Mouse (Mus musculus): ENCODE results near the gene Sult1a1.
"Not testable (repeated sequence)": the region's sequence is repeated elsewhere in the genome, so short reads cannot be mapped to it uniquely, and the experiment has no call there.

Gene Sult1a1

GRCm38 (mm10) chr7:126696303-126696702, 20.1 kb upstream of the Sult1a1 start:
- no peak for DNase-seq

GRCm38 (mm10) chr7:126695631-126696207, 19.5 kb upstream of the Sult1a1 start, which contains the start of gene Slx1b:
TSS of gene Slx1b (minus strand) at chr7:126695784.
- DNase-seq: peak; percentile 97

- DNase-seq: peak; percentile 76
Observed at GRCm38 (mm10) chr7:126695210-126695611, 19.0 kb upstream of the Sult1a1 start, which contains the start of gene Bola2. TSS of gene Bola2 (plus strand) at chr7:126695401.

DNA sequence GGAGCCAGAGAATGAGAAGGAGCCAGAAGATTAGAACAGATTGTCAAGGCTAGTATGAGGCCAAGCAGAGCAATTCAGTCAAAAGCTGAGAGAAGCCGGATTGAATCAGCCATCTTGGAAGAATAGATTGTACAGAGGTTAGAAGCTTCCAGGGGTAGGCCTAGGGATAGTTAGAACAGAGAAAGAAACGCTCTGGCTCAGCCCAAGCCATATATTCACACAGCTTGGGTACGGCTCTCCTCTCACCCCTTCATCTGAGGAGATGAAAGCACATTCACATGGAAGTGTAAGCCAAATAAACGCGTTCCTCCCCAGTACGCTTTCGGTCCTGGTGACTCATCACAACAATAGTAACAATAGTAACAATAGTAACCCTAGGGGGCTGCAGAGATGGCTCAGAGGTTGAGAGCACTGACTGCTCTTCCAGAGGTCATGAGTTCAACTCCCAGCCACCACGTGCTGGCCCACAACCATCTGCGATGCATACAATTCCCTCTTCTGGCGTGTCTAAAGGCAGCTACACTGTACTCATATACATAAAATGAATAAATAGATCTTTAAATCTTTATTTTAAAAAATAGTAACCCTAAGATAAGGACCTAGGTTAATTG, 18.3 kb upstream of the Sult1a1 start:
- peak; percentile 1 for DNase-seq

DNA sequence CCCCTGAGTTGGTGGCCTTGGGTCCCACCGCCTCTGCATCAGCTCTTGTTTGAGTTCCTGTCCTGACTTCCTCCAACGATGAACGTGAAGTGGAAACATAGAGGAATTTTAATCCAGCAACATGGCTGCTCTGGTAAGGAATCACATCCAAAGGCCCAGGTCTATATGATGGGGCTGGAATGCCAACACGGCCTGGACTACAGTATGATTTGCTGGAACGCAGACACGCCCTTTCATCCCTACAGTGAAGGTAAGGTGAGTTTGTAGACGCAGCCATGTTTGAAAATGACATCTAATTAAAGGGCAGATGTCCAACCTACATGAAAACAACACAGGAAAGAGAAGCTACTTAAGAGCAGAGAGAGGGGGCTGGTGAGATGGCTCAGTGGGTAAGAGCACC, 17.5 kb upstream of the Sult1a1 start:
- DNase-seq: no peak

DNA sequence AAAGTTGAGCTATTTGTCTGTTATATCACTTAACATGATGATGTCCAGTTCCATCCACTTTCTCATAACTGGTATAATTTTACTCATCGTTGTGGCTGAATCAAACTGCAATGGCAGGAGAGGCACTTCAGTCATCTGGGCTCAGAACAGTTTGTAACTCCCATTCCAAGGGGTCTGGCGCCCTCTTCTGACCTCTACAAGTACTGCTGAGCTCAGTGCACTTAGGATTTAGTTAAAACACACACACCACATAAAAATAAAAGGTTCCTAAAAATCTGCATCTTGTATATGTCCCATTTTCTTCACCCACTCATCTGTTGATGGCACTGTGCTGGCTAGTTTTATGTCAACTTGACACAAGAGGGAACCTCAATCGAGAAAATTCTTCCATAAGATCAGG, 17.0 kb upstream of the Sult1a1 start:
- peak; percentile 94 for DNase-seq

DNA sequence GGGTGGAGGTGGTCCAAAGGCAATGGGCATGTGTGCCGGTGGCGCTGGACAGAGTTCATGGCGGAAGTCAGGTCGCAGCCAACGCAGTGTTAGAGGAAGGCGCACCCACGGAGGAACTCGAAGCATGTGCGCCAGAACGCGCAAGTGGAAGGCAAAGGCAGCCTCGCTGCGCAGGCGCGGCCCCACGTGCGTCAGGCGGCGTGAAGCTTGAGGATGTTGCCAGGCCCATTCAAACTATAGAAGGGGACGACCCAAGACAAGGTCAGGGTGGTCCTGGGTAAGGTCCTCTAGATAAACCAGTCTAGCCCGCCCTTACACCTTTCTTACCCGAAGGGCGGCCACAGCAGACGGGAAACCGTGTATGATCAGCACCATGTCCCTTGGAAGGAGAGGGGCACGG, 16.2 kb upstream of the Sult1a1 start:
- DNase-seq: no peak

DNA sequence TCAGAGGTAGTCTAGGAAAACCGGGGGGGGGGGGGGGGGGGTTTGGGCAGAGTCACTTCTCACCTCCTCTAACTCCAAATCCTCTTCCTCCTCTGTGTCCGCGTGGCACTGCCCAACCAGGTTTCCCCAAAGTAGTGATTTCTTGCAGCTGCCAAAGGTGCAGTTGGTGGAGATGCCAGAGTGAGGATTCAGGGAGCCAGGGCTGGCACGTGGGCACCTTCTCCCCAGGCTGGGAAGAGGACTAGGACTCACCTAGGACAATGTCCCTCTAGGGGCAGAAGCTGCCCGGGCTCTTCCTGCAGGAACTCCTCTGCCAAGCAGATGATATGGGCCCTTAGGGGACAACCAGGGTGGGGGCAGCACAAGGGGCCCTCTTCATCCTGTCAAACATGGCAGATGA, 15.4 kb upstream of the Sult1a1 start:
- no peak for DNase-seq

DNA sequence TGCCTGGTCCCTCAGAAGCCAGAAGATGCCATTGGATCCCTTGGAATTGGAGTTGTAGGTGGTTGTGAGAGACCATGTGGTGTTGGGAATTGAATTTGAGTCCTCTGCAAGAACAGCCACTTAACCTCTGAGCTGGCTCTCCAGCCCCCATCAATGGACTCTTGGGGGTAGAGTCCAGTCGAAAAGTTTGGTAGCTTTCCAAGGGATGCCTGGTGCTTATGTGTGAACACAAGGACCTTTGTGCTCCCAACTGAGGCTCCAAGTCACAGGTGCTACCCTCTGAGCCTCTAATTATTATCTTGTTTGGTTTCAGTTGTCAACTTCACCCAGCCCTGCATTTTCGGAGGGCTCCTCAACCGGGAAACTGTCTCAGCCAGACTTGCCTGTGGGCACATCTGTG, 14.5 kb upstream of the Sult1a1 start:
- DNase-seq: no peak

GRCm38 (mm10) chr7:126689021-126689420, 12.8 kb upstream of the Sult1a1 start:
- DNase-seq: no peak

GRCm38 (mm10) chr7:126688156-126688555, 11.9 kb upstream of the Sult1a1 start:
- not testable (repeated sequence) for DNase-seq

- DNase-seq: no peak
Observed at GRCm38 (mm10) chr7:126681221-126681620, 5.0 kb upstream of the Sult1a1 start.

GRCm38 (mm10) chr7:126679683-126680082, 3.5 kb upstream of the Sult1a1 start:
- DNase-seq: no peak

DNA sequence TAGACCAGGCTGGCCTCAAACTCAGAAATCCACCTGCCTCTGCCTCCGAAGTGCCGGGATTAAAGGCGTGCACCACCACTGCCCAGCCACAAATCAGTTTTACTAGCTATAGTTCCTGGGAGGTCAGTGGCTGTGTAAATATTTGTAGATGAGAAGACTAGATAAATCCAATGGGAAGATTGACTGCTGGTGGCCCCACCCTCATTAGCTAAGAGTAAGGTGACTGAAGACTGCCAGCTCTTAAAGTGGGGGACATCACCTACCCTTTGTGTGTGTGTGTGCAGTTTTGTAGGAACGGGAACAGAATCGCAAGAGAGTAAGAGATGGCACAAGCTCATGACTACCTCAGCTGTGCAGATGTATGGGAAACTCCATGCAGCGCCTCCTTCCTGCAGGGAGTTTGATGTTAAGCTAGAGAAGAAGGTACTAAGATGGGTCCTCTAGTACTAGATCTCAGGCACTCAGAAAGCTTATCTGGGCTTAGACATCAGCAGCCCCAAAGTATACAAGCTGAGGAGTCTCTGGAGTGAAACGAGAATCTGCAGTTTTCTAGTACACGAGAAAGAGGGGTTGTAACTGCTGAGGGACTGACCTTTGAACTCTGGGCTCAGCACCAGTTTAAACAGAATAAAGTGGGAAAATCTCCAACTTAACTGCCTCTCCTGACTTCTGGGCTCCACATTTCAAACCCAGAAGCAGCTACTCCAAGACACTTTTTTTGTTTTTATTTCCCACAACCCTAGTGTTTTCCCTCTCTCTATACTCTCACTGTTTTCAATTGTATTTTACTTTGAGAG, 2.5 kb upstream of the Sult1a1 start:
- no peak for DNase-seq

- no peak for DNase-seq
Observed at GRCm38 (mm10) chr7:126676631-126677220, 494 bp upstream of the Sult1a1 start.

DNA sequence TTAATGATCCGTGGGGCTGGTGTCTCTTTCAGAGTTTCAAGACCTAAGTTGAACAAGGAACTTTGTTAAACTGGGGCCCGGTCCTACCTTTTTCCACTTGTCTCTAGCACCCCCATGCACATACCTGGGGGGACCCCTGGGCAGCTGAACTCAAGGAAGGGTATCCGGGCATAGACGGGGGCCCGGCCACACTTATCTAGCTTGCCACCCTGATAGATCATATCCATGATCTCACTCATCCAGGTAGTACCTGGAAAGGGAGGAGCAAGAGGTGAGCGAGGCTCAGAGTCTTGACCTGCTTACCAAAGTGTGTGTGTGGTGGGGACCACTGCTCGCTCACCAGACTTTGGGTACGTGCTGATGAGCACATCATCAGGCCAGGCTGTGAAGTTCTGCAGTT, 1.1 kb downstream of the Sult1a1 start:
- no peak for DNase-seq

GRCm38 (mm10) chr7:126672111-126672510, 4.1 kb downstream of the Sult1a1 start:
- no peak for DNase-seq

DNA sequence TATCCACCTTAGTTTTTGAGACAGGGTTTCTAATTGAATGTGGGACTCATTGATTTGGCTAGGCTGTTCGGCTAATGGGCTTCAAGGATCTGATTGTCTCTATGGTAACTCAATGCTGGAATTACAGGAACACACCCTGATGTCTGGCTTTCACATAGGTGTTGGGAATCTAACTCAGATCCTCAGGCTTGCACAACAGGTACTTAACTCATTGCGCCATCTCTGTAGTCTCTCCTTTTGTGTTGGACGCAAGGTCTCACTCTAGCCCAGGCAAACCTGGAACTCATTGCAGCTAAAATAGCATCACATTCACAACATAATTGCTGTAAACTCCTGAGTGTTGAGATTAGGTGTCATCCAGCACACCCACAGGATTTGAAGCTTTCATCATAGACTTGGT, 6.1 kb downstream of the Sult1a1 start:
- DNase-seq: no peak

DNA sequence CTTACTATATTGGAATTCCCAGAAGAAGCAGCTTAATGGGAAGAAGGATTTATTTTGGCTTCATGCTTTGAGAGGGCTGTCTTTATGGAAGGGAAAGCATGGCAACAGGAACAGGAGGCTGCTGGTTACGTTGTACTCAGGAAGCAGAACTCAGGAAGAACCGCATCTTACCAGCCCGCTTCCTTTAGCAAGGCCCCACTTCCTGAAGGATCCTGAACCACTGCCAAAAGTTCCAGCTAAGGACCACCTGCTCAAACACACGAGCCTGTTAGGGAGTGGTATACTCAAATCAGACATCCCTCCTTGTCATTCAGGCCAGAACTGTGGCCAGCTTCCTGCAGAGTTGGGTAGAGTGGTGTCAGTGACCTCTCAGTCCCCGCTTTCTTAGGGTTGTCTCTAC, 7.8 kb downstream of the Sult1a1 start:
- peak; percentile 39 for DNase-seq

GRCm38 (mm10) chr7:126667495-126668090, 8.6 kb downstream of the Sult1a1 start:
- no peak for DNase-seq

- DNase-seq: peak; percentile 65
Observed at GRCm38 (mm10) chr7:126665269-126665668, 11.0 kb downstream of the Sult1a1 start.

DNA sequence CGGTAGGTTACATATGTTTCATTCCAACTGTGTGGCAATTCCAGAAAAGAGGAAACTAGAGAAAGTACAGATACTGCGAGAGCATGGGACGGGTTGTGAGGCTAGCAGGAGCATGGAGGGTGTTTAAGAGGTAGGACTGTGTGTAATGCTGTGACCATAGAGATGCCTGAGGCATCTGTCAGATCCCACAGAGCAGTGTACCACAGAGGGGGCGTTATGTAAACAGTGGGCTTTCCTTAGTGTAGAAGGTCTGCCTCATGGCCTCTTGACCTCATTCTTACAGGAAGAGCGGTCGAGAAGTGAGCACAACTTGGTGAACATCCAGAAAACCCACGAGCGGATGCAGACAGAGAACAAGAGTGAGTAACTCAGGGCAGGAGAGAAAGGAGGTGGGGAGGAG, 12.6 kb downstream of the Sult1a1 start:
- peak; percentile 45 for DNase-seq

DNA sequence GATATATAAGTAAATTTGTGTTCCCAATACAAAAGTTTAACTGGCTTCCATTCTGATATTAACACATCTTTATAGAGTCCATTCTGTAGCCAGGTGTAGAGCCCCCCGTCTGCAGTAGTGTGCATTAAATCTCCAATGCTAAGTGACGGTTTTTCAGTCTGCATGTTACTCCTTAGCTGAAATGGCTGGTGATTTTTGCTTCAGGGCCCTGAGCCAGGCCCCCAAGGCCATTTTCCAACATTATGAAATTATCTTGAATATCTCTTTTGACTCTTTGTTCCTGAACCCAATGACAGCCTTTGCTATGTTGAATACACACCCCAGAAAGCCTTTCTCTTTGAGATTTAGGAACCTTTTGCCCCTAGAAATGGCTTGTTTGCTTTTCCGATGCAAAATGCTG, 16.5 kb downstream of the Sult1a1 start:
- no peak for DNase-seq

All from lung, postnatal 10 days (tissue).